17 mouse cellular contexts compared by ENCODE assay signal in the genomic region with DNA sequence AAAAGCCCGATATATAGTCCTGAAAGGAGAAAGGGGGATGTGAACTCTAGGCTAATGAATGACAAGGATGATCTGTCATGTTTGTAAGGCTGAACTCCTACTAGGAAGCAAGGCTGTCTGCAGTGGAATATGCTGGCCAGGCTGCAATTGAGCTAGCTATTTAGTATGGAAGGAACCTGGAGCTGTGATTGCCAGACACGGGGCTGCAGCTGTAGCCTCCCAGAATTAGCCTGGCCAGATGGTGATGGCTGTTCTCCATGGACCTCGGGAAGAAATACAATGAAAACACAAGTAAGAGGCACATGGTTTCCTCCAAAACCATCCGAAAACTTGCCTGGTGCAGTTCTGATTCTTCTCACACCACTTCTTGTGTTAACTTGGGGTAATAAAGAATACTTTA. TPM values are rescaled to one million over a fixed set of nuclear protein-coding genes. Genes with fewer than 3 reads are reported as not detected.
DNase-seq lines count a peak whose midpoint lies in the region; ATAC-seq and TF ChIP-seq lines count a peak whose summit lies in the region.
"Had no signal": no experiment of that assay in that cellular context is flagged by ENCODE, and none has a peak within 500 bp of the region (broad histone marks: within the 10 kb centered on the region; RNA-seq: fewer than 3 reads in every experiment).

No protein-coding gene starts in this region.

- H3K9ac ChIP-seq in hindbrain, embryonic 12.5 days, result no peak overlapping the region
- H3K9ac ChIP-seq in hindbrain, postnatal 0 days (replicated peaks; ENCODE audit: low read length), result no peak overlapping the region
- H3K9ac ChIP-seq in midbrain, embryonic 13.5 days (replicated peaks), result no peak overlapping the region
- no peak overlapping the region for H3K9ac ChIP-seq in midbrain, embryonic 15.5 days
- H3K9ac ChIP-seq in heart, embryonic 12.5 days, result no peak overlapping the region

- no peak overlapping the region for H3K27ac ChIP-seq in hindbrain, embryonic 12.5 days
- H3K27ac ChIP-seq in hindbrain, postnatal 0 days, result no peak overlapping the region
- H3K27ac ChIP-seq in midbrain, embryonic 13.5 days, result no peak overlapping the region
- no peak overlapping the region for H3K27ac ChIP-seq in midbrain, embryonic 15.5 days
- no peak overlapping the region for H3K27ac ChIP-seq in heart, embryonic 12.5 days (ENCODE audit: poor library complexity, severe bottlenecking)
- H3K27ac ChIP-seq: heart, embryonic 10.5 days had no signal

- peaks cover 4% of the 10 kb centered on the region; the same call in 1 of the 2 replicates for H3K4me1 ChIP-seq in hindbrain, embryonic 12.5 days
- no peaks in the 10 kb centered on the region for H3K4me1 ChIP-seq in hindbrain, postnatal 0 days (ENCODE audit: insufficient read depth, low read length)
- no peaks in the 10 kb centered on the region; the same call in 1 of the 2 replicates for H3K4me1 ChIP-seq in midbrain, embryonic 13.5 days (replicated peaks)
- H3K4me1 ChIP-seq in midbrain, embryonic 15.5 days, result no peaks in the 10 kb centered on the region
- H3K4me1 ChIP-seq in heart, embryonic 12.5 days (replicated peaks), result no peaks in the 10 kb centered on the region

- no peaks in the 10 kb centered on the region for H3K9me3 ChIP-seq in hindbrain, embryonic 12.5 days (replicated peaks)
- no peaks in the 10 kb centered on the region for H3K9me3 ChIP-seq in hindbrain, postnatal 0 days (ENCODE audit: low read length)
- no peaks in the 10 kb centered on the region for H3K9me3 ChIP-seq in midbrain, embryonic 13.5 days
- H3K9me3 ChIP-seq in midbrain, embryonic 15.5 days, result no peaks in the 10 kb centered on the region
- H3K9me3 ChIP-seq in heart, embryonic 12.5 days (replicated peaks), result no peaks in the 10 kb centered on the region
- H3K9me3 ChIP-seq: G1E; heart, embryonic 10.5 days had no signal

- DNase-seq in cerebellum, postnatal 10 days, result peak; percentile 40 to 51
- DNase-seq in hindbrain, postnatal 0 days (ENCODE audit: low spot score), result no peak
- peak; percentile 59 for DNase-seq in telencephalon, adult 2 months (ENCODE audit: low read depth, low spot score)
- DNase-seq: embryo, embryonic 11 days; kidney, postnatal 4 days; lung, adult 18-20 months; lung, postnatal 36 days; spleen, adult 18-20 months had no signal

- 56% methylated on average over 4 of the region's 4 CpGs for WGBS in hindbrain, embryonic 12.5 days
- 61% methylated on average over 4 of the region's 4 CpGs for WGBS in hindbrain, postnatal 0 days
- WGBS in midbrain, embryonic 13.5 days, result 72% methylated on average over 4 of the region's 4 CpGs
- WGBS in midbrain, embryonic 15.5 days, result 66% methylated on average over 4 of the region's 4 CpGs
- 70% methylated on average over 4 of the region's 4 CpGs for WGBS in heart, embryonic 12.5 days

- H3K4me3 ChIP-seq in hindbrain, embryonic 12.5 days, result no peak overlapping the region
- H3K4me3 ChIP-seq in hindbrain, postnatal 0 days (ENCODE audit: low read length), result no peak overlapping the region
- H3K4me3 ChIP-seq in midbrain, embryonic 13.5 days (replicated peaks), result no peak overlapping the region
- H3K4me3 ChIP-seq in midbrain, embryonic 15.5 days, result no peak overlapping the region
- H3K4me3 ChIP-seq in heart, embryonic 12.5 days, result no peak overlapping the region
- H3K4me3 ChIP-seq: heart, embryonic 10.5 days had no signal

- ATAC-seq in cerebellum, adult (ENCODE audit: insufficient number of reproducible peaks, low FRiP score, low TSS enrichment), result no peak
- peak; percentile 57; the same call in 1 of the 2 replicates for ATAC-seq in hindbrain, embryonic 12.5 days (ENCODE audit: low FRiP score)
- ATAC-seq in hindbrain, postnatal 0 days, result no peak
- peak; percentile 49 for ATAC-seq in midbrain, embryonic 13.5 days
- no peak for ATAC-seq in midbrain, embryonic 15.5 days (replicated peaks)
- ATAC-seq in heart, embryonic 12.5 days (ENCODE audit: insufficient number of reproducible peaks, low FRiP score), result no peak
- ATAC-seq: CD4-positive, CD25-positive, alpha-beta regulatory T cell, adult 4 months had no signal

- no peaks in the 10 kb centered on the region for H3K27me3 ChIP-seq in hindbrain, embryonic 12.5 days
- no peaks in the 10 kb centered on the region for H3K27me3 ChIP-seq in hindbrain, postnatal 0 days (ENCODE audit: insufficient read depth, low read length)
- no peaks in the 10 kb centered on the region for H3K27me3 ChIP-seq in midbrain, embryonic 13.5 days
- H3K27me3 ChIP-seq in midbrain, embryonic 15.5 days (replicated peaks), result no peaks in the 10 kb centered on the region
- no peaks in the 10 kb centered on the region for H3K27me3 ChIP-seq in heart, embryonic 12.5 days (replicated peaks)

- H3K36me3 ChIP-seq in hindbrain, embryonic 12.5 days, result no peaks in the 10 kb centered on the region
- H3K36me3 ChIP-seq in hindbrain, postnatal 0 days (ENCODE audit: insufficient read depth, low read length), result no peaks in the 10 kb centered on the region
- H3K36me3 ChIP-seq in midbrain, embryonic 13.5 days, result no peaks in the 10 kb centered on the region
- no peaks in the 10 kb centered on the region for H3K36me3 ChIP-seq in midbrain, embryonic 15.5 days (replicated peaks)
- H3K36me3 ChIP-seq in heart, embryonic 12.5 days, result no peaks in the 10 kb centered on the region
- H3K36me3 ChIP-seq: G1E; heart, embryonic 10.5 days had no signal

- no peak for TF ChIP-seq CTCF in hindbrain, postnatal 0 days (IDR thresholded peaks at IDR 0.05; ENCODE audit: low read depth)

- H3K4me2 ChIP-seq in hindbrain, embryonic 12.5 days (replicated peaks), result no peak overlapping the region
- no peak overlapping the region for H3K4me2 ChIP-seq in hindbrain, postnatal 0 days (ENCODE audit: low read depth, low read length)
- H3K4me2 ChIP-seq in midbrain, embryonic 13.5 days (replicated peaks), result no peak overlapping the region
- H3K4me2 ChIP-seq in midbrain, embryonic 15.5 days, result no peak overlapping the region
- no peak overlapping the region for H3K4me2 ChIP-seq in heart, embryonic 12.5 days

RNA-seq across cellular contexts. Expression of gene Synpr, which starts 51.6 kb away (rescaled TPM):
- 22.5 and 27.2 TPM in 2 replicates for polyA plus RNA-seq in hindbrain, embryonic 12.5 days (2016; fragmentation: Nextera tagmentation; extraction: Ambion mirVana)
- 57.9 and 58.2 TPM in 2 replicates for total RNA-seq in hindbrain, postnatal 0 days (2014; rRNA removed)
- polyA plus RNA-seq in hindbrain, postnatal 0 days (2015; fragmentation: Nextera tagmentation; extraction: Ambion mirVana), result 58.4 and 59.9 TPM in 2 replicates
- 13.4 and 19.0 TPM in 2 replicates for polyA plus RNA-seq in midbrain, embryonic 13.5 days (2015; fragmentation: Nextera tagmentation; extraction: Ambion mirVana)
- polyA plus RNA-seq in midbrain, embryonic 15.5 days (2015; fragmentation: Nextera tagmentation; extraction: Ambion mirVana), result 30.6 and 33.1 TPM in 2 replicates
- 0.22 and 0.64 TPM in 2 replicates for polyA plus RNA-seq in heart, embryonic 12.5 days (2016; fragmentation: Nextera tagmentation; extraction: Ambion mirVana)
- total RNA-seq: liver, adult 2 months had no signal
- polyA plus RNA-seq: G1E; liver, adult 2 months had no signal

Comparison
In these comparisons a context has a peak if more than half of its experiments do, and no peak if none do; other contexts are left out.
1. ATAC-seq: peak in hindbrain, embryonic 12.5 days (single experiment) and midbrain, embryonic 13.5 days (single experiment); none in cerebellum, adult (single experiment), hindbrain, postnatal 0 days (single experiment), midbrain, embryonic 15.5 days (single experiment) and heart, embryonic 12.5 days (single experiment).